Mouse (Mus musculus) adrenal gland, adult 18-20 months (tissue): ENCODE results near the gene Vsig8. TPM values are rescaled to one million over a fixed set of nuclear protein-coding genes. Genes with fewer than 3 reads are reported as not detected.
A peak's percentile ranks its signal among the peaks of the same experiment; 100 is the strongest.

ENCODE experiments used
- DNase-seq, 2 experiments: peaks; one replicate each; pipeline ENCODE4 v3.0.0; 2021 to 2022; ENCODE audit warnings: low spot score in 2 of 2
- total RNA-seq, 2 experiments: library from RNA; stranded (reverse); gene quantifications; 1 replicate in 1 of 2; 2 replicates in 1 of 2; pipeline ENCODE4 v1.2.3; 2021

The Vsig8 gene
- total RNA-seq, 2 experiments from 2014 or later, result 0.40 TPM; not detected in 1

- DNase-seq, result no peak
Measured at GRCm38 (mm10) chr1:172527431-172527830, 28.3 kb upstream of the Vsig8 start.

GRCm38 (mm10) chr1:172528701-172529100, 27.0 kb upstream of the Vsig8 start:
- DNase-seq, result peak; percentile 86 to 91

GRCm38 (mm10) chr1:172530544-172531220, 25.1 kb upstream of the Vsig8 start:
- DNase-seq, result no peak

- DNase-seq, result no peak
Measured at GRCm38 (mm10) chr1:172532551-172532950, 23.2 kb upstream of the Vsig8 start.

- DNase-seq, result no peak
Measured at GRCm38 (mm10) chr1:172535116-172535515, 20.6 kb upstream of the Vsig8 start.

GRCm38 (mm10) chr1:172539827-172540226, 15.9 kb upstream of the Vsig8 start:
- no peak for DNase-seq

- no peak for DNase-seq
Measured at GRCm38 (mm10) chr1:172540283-172540820, 15.4 kb upstream of the Vsig8 start.

- DNase-seq, result no peak
Measured at GRCm38 (mm10) chr1:172546062-172546461, 9.7 kb upstream of the Vsig8 start.

GRCm38 (mm10) chr1:172548501-172548900, 7.2 kb upstream of the Vsig8 start:
- no peak for DNase-seq

- DNase-seq, result no peak
Measured at GRCm38 (mm10) chr1:172549314-172549713, 6.4 kb upstream of the Vsig8 start.

- no peak for DNase-seq
Measured at GRCm38 (mm10) chr1:172549717-172550116, 6.0 kb upstream of the Vsig8 start.

GRCm38 (mm10) chr1:172550551-172550951, 5.2 kb upstream of the Vsig8 start:
- no peak for DNase-seq

- no peak for DNase-seq
Measured at GRCm38 (mm10) chr1:172551009-172551408, 4.7 kb upstream of the Vsig8 start.

GRCm38 (mm10) chr1:172552623-172553022, 3.1 kb upstream of the Vsig8 start:
- DNase-seq, result no peak

GRCm38 (mm10) chr1:172562641-172563464, 7.1 kb downstream of the Vsig8 start:
- DNase-seq, result peak; percentile 70 to 83

GRCm38 (mm10) chr1:172563465-172563828, 7.7 kb downstream of the Vsig8 start:
- no peak for DNase-seq

- DNase-seq, result no peak
Measured at GRCm38 (mm10) chr1:172566131-172566530, 10.4 kb downstream of the Vsig8 start.

- no peak for DNase-seq
Measured at GRCm38 (mm10) chr1:172567758-172568157, 12.0 kb downstream of the Vsig8 start.

- no peak for DNase-seq
Measured at GRCm38 (mm10) chr1:172580116-172580515, 24.4 kb downstream of the Vsig8 start.

GRCm38 (mm10) chr1:172582436-172582835, 26.7 kb downstream of the Vsig8 start:
- DNase-seq, result peak in 1 of 2 experiments; percentile 6

GRCm38 (mm10) chr1:172584271-172584670, 28.5 kb downstream of the Vsig8 start:
- peak in 1 of 2 experiments; percentile 13 for DNase-seq

- no peak for DNase-seq
Measured at GRCm38 (mm10) chr1:172585026-172585425, 29.3 kb downstream of the Vsig8 start.
